Mouse (Mus musculus) mammary gland, adult 2 months (tissue): Measurements from ENCODE around the gene Ccdc84. TPM values are rescaled to one million over a fixed set of nuclear protein-coding genes. Genes with fewer than 3 reads are reported as not detected.

Source experiments
- polyA plus RNA-seq: library from polyadenylated mRNA; depleted of rRNA; stranded (reverse); fragments of >200 nt; gene quantifications from 2 replicates; pipeline ENCODE4 v1.2.3, GENCODE M21; 2012; ENCODE audit warnings: low replicate concordance; rRNA removed

Ccdc84 gene
- 33.4 and 39.0 TPM in 2 replicates for polyA plus RNA-seq

DNA sequence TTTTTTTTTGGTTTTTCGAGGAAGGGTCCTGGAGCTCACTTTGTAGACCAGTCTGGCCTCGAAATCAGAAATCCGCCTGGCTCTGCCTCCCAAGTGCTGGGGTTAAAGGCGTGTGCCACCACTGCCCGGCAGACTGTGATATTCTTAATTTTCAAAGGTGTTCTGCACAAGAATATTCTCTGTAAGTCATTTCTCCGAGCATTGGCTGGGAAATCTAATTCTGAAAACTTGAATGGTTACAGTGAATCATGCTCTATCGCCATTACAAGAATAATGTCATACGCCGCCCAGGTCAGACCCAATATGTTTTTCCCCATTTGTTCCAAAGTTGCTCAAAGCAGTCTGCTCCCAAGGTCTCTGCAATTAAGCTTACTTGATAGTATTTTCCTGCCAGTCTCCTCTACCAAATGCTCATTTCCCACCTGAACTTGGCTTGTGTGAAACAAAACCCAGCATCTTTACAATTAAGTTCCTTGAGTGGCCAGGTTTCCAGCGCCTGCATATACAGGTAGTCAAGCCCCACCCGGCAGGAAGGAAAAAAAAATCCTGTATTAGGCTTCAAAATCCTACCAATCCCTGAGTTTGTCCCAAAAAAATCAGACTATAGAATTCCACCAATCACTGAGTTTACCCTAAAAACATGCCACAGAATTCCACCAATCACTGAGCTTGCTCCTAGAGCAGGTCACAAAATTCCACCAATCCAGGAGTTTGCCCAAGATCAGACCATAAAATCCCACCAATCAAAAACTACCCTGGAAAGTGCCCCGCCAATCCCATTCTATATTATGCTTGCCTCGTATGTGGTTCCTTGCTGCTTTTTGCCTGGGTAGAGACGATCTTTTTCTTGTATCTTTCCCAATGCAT lies at the start of gene Ccdc84:
Gene Ccdc84, minus strand, starts transcription at position 51 of the 867 bp plus-strand sequence.

DNA sequence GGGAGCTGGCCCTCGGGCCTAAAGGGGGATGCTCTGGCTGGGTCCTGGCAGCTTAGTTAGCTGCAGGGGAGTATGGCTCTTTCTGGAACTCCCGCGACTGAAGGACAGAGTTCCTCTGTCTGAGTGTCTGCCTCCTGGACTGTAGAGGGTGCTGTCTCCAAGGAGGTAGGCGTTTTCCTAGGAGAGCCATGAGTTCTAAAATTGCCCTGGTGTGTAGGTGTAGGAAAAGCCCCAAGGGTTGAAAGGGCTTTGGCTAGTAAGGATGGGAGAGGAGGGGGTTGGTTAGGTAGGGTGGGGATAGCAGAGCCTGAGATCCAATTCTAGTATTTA lies 36.5 kb upstream of the Ccdc84 start, which contains the start of gene Upk2:
Gene Upk2, minus strand, starts transcription at position 86 of the 330 bp plus-strand sequence.

DNA sequence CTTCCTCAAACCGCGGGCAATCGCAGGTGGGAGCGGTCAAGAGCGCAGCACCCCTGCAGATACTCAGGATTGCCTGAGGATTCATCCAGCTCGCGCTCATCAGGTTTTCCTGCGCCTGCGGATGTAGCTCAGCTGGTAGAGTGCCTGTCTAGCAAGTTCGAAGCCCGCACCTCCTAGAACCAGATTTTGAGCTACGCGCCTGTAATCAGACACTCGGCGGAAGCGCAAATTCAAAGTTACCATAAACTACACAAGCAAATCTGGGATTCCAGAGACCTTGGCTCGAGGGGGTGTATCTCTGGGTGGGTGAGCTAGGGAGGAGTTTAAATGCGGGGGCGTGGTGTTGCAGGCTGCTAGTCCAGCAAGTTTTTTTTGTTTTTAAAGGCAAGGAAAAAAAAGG lies 22.6 kb upstream of the Ccdc84 start, which contains the start of gene Foxr1:
Gene Foxr1, minus strand, starts transcription at position 176 of the 400 bp plus-strand sequence.

DNA sequence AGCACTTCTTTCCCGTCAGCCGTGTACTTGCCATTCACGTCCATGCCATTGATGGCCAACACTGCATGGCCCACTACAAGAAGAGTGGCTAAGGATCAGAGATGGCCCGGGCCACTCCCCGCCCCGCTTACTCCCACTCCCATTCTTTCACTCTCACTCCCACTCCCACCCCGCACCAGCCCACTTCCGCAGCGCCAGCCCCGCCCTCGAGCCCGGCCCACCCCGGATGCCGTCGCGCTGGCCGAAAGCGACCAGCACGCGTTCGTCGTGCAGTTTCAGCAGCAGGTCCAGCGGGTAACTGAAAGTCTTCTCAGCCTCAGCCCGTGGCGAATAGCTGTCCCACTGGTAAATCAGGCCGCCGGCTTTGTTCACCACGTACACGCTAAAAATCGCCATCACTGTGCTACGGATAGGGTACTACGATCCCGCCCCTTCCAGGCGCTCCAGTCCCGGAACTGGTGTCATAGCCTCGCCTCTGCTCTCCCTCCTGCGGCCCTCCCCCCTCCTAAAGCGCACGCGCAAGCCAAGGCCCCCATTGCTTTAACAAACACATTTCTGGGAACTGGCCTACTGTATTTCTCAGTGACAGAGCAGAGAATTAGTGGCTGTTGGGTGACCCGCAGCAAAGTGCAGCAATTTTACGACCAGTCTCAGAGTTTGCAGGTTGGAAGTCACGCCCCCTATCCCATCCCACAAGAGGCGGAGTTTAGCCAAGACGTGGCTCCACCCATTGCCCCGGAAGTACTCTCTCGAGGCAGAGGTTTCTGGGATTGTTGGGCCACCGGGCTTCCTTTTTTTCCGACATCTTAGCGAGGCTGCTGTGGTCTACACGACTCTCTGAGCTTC lies 11.2 kb downstream of the Ccdc84 start, which contains the start of the genes Rps25 and Trappc4:
Gene Rps25, plus strand, starts transcription at position 234 of the 846 bp plus-strand sequence.
Gene Trappc4, minus strand, starts transcription at position 695 of the 846 bp plus-strand sequence.

DNA sequence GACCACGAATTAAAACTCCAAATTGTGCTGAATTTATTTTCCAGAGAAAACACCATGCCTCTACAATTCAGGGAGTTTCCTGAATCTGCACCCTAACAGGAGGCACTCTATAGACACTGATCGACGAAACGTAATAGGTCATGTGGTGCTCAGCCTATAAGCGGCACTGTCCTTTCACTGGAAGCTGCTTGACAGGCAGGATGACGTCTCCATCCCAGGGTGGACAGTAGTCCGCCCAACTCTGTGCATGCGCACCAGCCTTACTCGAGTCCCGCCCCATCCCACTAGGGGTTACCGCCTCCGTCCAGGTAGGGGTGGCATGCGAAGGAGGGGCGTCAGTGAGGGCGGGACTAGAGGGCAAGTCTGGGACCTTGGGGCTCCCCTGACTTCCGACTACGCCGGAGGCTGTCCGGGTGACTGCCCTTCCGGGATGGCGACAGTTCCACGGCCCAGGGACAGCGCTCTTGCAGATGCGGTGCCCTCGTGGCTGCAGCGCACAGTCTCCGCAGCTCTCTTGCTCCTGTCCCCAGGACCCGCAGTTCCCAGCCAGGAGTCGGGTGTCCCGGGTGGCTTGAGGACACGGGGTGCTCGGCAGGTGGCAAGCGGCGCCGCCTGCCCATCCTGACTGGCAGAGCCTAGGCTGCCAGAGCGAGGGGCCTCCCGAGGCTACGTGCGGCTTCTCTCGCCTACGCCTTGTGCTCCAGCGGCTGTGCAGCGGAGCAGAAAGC lies 21.5 kb downstream of the Ccdc84 start, which contains the start of gene Slc37a4:
Gene Slc37a4, plus strand, starts transcription at position 169 of the 728 bp plus-strand sequence.

DNA sequence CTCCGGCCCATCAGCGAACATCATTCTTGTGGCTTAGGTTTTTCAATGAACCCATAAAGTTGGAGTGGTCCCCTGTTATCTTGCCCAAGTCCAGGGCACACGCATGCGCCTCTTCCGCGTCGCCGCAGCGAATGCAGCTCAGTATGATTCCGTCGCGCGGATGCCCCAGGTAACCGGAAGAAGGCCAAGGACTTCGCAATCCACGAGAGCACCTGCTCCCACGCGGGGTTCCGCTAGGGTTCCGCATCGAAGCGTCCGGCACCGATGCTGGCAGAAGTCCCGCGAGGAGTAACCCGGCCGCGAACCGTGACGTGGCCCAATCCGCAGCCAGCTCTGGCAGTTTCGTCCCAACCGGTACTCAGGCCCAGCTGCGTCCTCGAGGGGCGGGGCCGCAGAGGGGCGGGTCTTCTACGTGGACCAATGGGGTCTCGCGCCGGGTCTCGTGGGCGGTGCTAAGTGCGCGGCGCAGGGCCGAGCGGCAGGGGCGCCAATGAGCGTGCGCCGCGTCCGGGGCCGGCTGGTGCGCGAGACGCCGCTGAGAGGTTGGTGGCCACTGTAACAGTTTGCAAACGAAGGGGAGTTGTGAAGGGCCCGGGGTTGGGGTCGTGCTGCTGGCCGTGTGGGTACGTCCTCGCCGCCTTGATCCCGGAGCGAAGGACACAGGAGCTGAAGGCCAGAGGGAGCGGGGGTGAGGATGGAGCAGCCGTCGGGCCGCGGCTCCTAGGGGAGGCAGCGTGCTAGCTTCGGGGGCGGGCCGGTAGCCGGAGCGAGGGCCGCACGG lies 39.1 kb downstream of the Ccdc84 start, which contains the start of gene Hyou1:
Gene Hyou1, plus strand, starts transcription at position 437 of the 781 bp plus-strand sequence.

DNA sequence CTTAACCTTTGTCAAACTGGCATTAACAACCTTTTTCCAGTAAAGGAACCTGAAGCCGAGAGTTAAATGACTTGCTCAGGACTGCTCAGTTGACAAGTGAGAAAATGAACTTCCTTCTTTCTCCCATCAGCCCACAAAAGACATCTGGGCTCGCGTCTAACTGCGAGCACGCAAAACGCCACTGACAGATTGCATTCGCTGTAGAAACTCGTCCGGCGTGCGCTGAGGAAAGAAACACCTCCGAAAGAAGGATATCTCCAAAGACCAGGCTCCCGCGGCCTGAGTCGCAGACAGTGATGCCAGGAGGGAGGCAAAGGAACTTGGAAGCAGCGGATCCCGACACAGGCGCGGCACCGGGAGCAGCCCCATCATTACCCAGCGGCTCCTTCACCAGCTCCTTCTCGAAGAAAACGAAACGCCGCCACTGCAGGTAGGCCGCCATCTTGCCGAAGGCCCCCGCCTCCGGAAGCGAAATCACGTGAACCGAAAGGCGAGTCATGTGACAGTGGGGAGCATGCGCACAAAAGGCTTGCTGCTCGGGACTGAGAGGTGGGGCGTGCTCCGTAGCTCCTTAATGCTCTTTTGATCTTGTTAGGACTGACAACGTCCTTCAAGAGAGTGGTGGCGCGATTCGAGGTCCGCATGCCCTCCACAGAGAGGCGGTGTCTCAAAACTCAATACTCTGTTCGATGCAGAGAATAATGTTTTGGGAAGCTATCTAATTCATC lies 57.0 kb downstream of the Ccdc84 start, which contains the start of gene Vps11:
Gene Vps11, minus strand, starts transcription at position 481 of the 728 bp plus-strand sequence.

Other genes starting within 250 kb of the Ccdc84 start
- 16.5 and 18.5 TPM in 2 replicates for gene Cbl, start 184.5 kb downstream of the Ccdc84 start, polyA plus RNA-seq
- not detected in 2 replicates for gene Ccdc153, start 177.9 kb downstream of the Ccdc84 start, polyA plus RNA-seq
- 0.18 and 0.29 TPM in 2 replicates for gene Pdzd3, start 167.1 kb downstream of the Ccdc84 start, polyA plus RNA-seq
- gene Nlrx1, start 150.0 kb downstream of the Ccdc84 start, polyA plus RNA-seq: 23.6 and 24.3 TPM in 2 replicates
- gene Abcg4, start 130.0 kb downstream of the Ccdc84 start, polyA plus RNA-seq: 4.3 and 5.5 TPM in 2 replicates
- gene Hinfp, start 112.9 kb downstream of the Ccdc84 start, polyA plus RNA-seq: 25.9 and 36.6 TPM in 2 replicates
- gene C2cd2l, start 98.3 kb downstream of the Ccdc84 start, polyA plus RNA-seq: 59.1 and 101 TPM in 2 replicates
- gene Dpagt1, start 92.5 kb downstream of the Ccdc84 start, polyA plus RNA-seq: 54.1 and 77.4 TPM in 2 replicates
- gene H2afx, start 83.9 kb downstream of the Ccdc84 start, polyA plus RNA-seq: 39.0 and 130 TPM in 2 replicates
- 41.3 and 52.7 TPM in 2 replicates for gene Hmbs, start 74.3 kb downstream of the Ccdc84 start, polyA plus RNA-seq
- 26.4 and 29.7 TPM in 2 replicates for gene Vps11, start 56.9 kb downstream of the Ccdc84 start, polyA plus RNA-seq
- 31.4 and 39.4 TPM in 2 replicates for gene Hyou1, start 39.1 kb downstream of the Ccdc84 start, polyA plus RNA-seq
- 34.7 and 86.3 TPM in 2 replicates for gene Slc37a4, start 21.7 kb downstream of the Ccdc84 start, polyA plus RNA-seq
- 108 and 225 TPM in 2 replicates for gene Rps25, start 11.4 kb downstream of the Ccdc84 start, polyA plus RNA-seq
- 51.8 and 55.7 TPM in 2 replicates for gene Trappc4, start 11.0 kb downstream of the Ccdc84 start, polyA plus RNA-seq
- 0.22 TPM in 1 of 2 replicates, not detected in the other for gene Foxr1, start 22.6 kb upstream of the Ccdc84 start, polyA plus RNA-seq
- 20.9 and 24.8 TPM in 2 replicates for gene Upk2, start 36.4 kb upstream of the Ccdc84 start, polyA plus RNA-seq
- gene Bcl9l, start 64.3 kb upstream of the Ccdc84 start, polyA plus RNA-seq: 47.0 and 115 TPM in 2 replicates
- gene Cxcr5, start 143.3 kb upstream of the Ccdc84 start, polyA plus RNA-seq: 30.5 and 43.7 TPM in 2 replicates
- gene Ddx6, start 186.3 kb upstream of the Ccdc84 start, polyA plus RNA-seq: 15.0 and 19.0 TPM in 2 replicates